Mouse (Mus musculus) forelimb bud, embryonic 11.5 days (tissue): ENCODE results near the gene Actr8.

Experiments used
- DNase-seq: peaks from one replicate; pipeline ENCODE4 v3.0.0-alpha.2; 2012; ENCODE audit warnings: low read depth, low spot score

Actr8 gene

GRCm38 (mm10) chr14:30039413-30039812 is 61.3 kb downstream of the Actr8 start:
- DNase-seq, result no peak

- no peak for DNase-seq
Observed at GRCm38 (mm10) chr14:30041836-30042235, 63.7 kb downstream of the Actr8 start.

GRCm38 (mm10) chr14:30043356-30043940 is 65.3 kb downstream of the Actr8 start:
- no peak for DNase-seq

- no peak for DNase-seq
Observed at GRCm38 (mm10) chr14:30045239-30045638, 67.1 kb downstream of the Actr8 start.

GRCm38 (mm10) chr14:30045704-30046220 is 67.6 kb downstream of the Actr8 start:
- no peak for DNase-seq

- DNase-seq, result no peak
Observed at GRCm38 (mm10) chr14:30046976-30047375, 68.8 kb downstream of the Actr8 start.

- DNase-seq, result no peak
Observed at GRCm38 (mm10) chr14:30048049-30048448, 69.9 kb downstream of the Actr8 start.

GRCm38 (mm10) chr14:30050280-30050679 is 72.1 kb downstream of the Actr8 start:
- no peak for DNase-seq

- DNase-seq, result no peak
Observed at GRCm38 (mm10) chr14:30054922-30055321, 76.8 kb downstream of the Actr8 start.
